Mouse (Mus musculus) A20 (cell line): Measurements from ENCODE around the gene Raf1.
A peak's percentile ranks its signal among the peaks of the same experiment; 100 is the strongest.

Experiments used
- DNase-seq: peaks from one replicate; pipeline ENCODE4 v3.0.0-alpha.2; 2011; ENCODE audit warnings: low read depth, low spot score

Raf1 gene

DNA sequence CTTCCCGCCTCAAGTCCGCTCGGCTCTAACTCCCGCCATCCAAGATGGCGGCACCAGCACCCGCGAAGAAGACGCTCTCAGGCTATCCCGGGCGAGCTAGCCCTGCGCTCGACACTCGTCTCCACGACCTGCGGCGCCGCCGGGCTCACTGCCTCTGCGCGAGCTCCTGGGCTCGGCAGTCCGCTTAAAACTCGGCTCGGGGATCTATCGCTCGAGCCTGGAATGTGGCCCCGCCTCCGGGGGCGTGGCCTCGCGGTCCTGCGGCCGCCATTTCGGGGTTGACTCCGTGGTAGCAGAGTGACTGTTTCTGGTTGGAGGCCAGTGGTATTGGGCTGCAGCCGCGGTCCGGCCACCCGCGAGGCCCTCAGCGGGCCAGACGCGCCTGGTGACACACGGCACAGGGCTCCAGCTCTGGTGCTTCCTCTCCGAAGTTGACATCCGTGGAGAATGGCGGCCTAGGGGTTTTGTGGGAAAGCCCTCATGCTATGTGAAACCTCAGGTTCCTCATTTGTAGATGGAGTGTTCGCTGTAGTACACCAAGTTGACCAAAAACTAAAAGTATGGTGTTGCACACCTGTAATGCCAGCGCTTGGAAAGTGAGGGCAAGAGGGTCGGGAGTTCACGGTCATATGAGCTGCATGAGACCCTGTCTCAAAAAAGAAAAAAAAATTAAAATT is at the start of gene Raf1:
Gene Raf1 (minus strand): TSS at position 184 of the 677 bp plus-strand sequence.
- DNase-seq, result peak; percentile 99

DNA sequence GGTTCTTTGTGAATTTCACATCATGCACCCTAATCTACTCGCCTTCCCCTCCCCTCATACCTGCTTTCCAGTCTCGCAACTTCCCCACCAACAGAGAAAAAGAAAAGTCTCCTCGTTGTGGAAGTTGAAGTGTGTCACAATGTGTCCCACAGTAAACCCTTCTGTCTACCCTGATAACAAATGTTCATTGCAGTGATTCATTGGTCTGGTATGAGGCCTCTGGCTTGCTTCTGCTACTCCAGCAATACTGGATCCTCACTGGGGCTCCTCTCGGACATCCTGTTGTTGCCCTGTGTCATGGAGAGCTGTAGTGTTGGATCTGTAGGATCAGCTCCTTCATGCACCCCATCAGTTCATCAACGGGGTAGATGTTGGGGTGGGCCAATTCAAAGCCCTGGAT is 45.8 kb upstream of the Raf1 start:
- no peak for DNase-seq

DNA sequence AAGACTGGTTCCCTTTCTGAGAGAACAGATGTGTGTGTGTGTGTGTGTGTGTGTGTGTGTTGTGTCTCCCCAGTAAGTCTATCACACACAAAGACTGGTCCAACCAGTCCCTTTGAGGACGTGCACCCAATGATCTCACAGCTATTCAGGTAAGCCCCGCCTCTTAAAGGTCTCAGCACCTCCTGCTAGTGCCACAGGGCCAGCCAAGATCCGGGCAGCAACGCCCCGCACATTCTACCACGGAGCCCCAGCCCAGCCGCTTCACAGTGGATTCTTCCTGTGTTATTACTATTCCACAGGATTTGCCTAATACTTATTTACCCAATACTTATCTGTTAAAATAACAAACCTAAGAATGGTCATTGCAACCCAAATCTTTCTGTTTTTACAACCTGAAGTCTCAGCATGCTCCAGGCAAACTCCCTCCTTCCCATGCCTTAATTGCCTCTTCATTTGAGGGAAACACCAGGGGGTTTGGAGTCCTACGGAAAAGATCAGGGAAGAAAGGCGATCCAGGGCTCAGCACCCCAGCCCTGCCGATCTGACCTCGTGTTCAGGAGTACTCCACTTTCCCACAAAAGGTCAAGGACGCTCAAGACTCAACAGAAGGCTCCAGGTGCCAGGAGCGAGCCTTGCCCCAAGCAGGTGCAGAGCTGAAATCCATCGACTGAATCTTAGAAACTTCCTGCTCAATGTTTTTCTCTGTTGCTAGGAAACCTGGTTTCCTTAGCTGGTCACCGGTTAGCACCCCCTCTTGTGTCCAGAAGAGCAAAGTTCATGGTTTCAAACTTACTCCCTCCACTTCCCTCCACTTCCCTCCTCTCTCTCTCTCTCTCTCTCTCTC is 41.5 kb upstream of the Raf1 start:
- peak; percentile 92 for DNase-seq

DNA sequence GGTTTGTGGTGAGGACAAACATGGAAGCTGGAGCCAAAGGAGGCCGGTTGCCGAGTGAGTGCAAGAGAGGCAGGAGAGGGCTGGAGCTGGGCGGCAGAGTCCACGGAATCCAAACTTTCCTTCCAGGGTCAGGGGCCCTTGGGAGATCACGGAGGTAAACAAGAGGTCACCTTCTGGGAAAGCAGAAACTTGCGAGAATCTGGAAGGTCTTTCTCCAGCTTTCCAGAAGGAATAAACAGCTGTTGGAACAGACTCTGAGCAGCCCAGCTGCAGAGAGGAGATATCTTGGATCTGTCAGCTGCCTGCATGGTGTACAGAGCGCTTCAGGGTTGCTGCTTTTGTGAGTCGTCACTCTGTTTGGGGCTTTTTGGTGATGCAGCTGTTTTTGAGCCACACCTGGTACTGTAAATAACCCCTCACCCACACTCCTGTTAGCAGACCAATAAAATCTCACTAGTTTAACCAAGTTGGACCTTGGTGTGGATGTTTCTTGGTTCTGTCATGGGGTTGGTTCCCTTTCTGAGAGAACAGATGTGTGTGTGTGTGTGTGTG is 40.7 kb upstream of the Raf1 start:
- DNase-seq, result peak; percentile 90

DNA sequence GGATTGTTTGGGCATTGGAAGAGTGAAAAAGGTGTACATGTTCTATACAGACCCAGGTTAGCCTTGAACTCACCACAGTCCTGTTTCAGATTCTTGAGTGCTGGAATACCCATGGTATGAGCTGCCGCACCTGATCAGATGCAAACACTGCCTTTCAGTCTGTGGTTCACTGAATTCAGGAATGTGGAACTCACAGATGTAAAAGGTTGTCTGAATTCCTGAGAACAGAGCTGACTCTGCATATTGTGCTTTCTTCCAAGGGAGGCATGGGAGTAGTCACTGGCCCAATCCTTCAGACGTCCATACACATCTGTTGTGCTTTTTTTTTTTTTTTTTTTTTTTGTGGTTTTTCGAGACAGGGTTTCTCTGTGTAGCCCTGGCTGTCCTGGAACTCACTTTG is 34.8 kb upstream of the Raf1 start:
- no peak for DNase-seq

DNA sequence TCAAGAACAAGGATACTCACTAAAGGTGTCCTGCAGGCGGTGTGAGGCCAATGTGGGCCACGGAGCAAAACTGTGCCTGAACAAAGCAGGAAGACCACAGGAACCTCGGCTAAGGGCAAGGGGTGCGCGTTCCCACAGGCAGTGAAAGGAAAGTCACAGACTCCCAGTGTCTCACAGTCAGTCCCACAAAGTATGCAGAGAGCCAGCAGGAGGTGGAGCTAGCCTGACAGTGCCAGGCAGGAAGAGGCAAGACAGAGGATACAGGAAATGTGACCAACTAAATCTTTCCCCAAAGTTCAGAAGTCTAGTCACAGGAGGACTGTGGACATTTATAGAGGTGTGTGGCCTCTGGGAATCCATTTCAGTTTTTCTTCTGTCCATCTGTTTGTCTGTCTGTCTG is 26.5 kb upstream of the Raf1 start:
- DNase-seq, result no peak

DNA sequence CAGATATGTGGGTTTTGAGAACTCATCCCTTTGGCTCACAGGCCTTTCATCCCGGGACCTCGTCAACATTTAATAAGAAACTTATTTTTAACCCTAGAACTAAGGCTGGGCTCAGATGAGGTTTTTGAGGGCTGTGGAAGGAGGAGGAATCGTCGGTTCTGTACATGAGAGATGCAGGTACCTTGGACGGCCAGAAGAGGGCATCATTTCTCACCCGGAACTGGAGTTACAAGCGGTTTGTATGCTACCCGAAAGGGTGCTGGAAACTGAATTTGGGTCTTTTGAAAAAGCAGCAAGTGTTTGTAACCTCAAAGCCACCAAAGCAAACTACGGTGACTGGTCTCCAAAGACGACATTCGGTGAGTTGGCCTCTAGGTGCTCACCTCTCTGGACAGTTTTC is 24.9 kb upstream of the Raf1 start:
- DNase-seq, result peak; percentile 59

DNA sequence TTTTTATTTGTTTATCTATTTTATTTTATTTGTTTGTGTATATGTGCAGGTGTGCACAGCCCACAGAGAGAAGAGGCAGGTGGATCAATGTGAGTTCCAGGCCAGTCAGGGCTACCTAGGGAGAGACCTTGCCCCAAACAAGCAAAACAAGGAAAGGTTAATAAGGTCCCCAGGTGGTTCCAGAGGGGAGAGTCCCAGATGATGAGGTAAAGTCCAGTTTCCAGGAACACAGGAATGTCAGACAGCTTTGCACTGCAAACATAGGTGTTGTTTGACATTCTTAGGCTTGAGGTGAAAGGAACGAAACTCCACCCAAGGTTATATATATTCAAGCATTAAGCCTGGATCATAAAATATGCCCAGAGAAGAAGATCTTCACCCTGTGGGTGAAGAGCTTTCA is 24.3 kb upstream of the Raf1 start:
- no peak for DNase-seq

DNA sequence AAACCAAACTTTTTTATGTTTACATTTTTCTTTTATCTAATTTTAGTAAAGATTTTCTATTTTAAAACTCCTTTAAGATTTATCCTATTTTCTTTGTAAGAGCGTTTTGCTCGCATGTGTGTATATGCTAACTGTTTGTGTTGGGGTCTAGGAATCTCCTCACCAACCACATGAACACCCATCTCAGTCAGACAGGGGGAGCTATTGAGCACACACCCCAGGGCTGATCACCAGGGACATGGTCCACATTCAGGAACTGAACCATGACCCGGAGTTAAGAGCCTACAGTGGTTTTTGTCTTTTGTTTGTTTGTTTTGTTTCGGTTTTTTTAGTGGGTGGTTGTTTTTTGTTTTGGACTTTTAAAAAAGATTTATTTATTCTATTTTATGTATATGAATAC is 22.3 kb upstream of the Raf1 start:
- peak; percentile 70 for DNase-seq

DNA sequence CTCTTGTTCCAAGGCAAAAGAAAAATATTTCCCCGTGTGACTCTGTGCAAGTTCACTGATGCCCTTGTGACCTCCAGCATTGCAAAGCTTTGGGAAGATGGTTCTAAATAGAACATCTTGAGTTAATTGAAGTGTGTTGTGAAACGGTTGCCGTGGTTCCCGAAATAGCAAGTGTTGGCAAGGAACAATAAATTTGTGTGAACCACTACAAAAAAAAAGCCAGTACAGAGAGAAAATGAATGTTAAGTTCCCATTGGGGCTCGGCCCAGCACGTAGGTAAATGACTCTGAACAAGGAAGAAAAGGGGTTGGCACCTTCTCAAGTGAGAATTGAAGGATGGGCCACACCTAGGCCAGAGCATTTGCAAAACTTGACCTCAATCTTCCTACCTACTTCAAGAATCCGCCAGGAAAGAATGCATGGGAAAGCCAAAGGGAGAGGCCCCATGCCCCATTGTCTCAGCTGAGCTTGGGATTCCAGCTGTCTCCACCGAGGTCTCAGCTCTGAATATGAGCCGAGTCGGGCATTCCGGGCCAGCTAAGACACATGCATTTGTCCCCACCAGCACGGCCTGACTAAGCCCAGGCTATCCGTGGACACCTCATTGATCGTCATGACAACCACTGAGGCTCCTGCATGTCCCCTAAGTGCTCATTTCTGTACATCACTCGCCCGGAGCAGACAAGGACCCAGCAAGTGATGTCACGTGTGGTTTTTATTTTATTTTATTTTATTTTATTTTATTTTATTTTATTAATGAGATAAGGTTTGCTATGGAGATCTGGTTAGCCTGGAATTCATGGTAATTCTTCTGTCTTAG is 21.5 kb upstream of the Raf1 start:
- DNase-seq, result no peak

DNA sequence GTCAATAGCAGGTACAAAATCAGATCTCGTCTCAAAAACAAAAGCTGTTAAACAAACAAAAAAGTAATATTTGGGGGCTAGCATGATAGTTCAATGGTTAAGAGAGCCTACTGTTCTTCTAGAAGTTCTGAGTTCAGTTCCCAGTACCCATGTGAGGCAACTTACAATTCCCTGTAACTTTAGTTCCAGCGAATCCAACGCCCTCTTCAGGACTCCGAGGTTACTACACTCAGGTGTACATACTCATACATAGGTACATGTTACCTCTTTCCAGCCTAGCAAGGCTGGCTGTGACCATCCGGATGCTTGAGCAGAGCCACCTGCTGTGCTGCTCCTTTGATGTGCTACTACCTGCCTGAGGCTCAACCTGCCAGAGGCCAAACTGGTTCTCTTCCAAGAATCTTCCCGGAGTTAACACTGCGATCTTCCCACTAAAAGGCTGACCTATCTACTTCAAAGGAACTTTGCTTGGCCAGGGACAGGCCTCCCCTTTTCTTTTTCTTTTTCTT is 20.3 kb upstream of the Raf1 start:
- DNase-seq, result no peak

DNA sequence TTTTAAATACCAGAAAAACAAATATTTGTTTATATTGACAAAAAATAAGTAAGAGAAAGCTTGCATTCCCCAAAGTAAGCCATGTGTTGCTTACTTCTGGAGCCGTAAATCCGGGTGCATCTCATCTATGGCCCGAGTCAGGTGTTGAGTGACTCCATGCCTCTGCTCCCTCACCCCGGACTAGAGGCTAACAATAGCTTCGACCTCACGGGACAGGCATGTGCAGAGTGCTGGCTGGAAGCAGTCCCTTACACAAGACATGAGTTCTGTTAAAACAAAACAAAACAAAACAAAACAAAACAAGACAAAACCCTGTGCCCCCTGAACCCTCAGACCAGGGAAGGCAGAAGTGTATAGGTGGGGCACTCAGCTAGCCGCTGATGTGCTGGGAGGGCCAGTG is 18.7 kb upstream of the Raf1 start:
- no peak for DNase-seq

DNA sequence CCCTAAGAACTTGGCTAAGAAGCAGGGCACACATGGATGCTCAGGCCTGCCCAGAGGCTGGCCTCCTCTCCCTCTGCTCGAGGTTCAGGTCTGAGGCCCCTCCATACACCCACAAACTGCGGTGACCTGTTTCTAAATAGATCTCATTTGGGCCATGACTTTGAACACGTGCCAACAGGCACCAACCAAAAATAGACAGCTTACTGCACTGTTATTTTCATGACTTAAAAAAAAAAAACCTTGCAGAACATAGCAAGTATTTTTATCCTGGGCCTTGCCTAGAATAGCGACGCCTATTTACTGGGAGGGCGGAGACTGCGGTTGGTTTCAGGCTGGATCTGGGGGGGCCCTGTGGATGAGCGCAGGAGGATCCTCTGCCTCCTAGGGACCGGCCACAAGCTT is 18.0 kb upstream of the Raf1 start:
- peak; percentile 77 for DNase-seq

DNA sequence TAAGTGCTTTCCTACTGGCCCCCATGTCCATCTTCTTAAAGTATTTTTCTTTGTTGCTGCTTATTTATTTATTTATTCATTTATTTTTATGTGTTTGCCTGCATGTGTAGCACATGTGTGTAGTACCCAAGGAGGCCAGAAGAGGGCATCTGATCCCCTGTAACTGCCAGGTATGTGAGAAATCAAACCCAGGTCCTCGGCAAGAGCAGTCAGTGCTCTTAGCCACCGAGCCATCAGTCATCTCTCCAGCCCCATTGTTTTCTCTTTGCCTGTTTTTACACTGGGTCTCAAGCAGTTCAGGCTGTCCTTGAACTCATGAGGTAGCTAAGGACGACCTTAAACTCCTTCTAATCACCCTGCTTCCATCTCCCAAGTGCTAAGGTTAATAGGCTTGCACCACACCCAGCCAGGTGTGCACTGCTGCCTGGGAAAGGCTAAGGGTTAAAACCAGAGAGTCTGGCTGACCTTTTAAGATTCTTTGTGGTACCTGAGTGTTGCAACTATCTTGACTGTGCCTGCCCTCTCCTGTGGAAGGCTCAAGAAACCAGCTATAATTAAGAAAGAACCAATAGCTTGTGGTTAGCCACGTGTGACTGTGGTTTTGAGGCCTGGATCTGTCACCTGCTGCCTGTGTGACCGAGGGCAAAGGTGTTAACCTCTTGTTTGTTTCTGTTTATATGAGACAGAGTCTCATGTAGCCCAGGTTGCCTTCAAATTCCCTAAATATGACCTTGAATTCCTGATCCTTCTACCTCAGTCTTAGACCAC is 16.7 kb upstream of the Raf1 start:
- peak; percentile 81 for DNase-seq

DNA sequence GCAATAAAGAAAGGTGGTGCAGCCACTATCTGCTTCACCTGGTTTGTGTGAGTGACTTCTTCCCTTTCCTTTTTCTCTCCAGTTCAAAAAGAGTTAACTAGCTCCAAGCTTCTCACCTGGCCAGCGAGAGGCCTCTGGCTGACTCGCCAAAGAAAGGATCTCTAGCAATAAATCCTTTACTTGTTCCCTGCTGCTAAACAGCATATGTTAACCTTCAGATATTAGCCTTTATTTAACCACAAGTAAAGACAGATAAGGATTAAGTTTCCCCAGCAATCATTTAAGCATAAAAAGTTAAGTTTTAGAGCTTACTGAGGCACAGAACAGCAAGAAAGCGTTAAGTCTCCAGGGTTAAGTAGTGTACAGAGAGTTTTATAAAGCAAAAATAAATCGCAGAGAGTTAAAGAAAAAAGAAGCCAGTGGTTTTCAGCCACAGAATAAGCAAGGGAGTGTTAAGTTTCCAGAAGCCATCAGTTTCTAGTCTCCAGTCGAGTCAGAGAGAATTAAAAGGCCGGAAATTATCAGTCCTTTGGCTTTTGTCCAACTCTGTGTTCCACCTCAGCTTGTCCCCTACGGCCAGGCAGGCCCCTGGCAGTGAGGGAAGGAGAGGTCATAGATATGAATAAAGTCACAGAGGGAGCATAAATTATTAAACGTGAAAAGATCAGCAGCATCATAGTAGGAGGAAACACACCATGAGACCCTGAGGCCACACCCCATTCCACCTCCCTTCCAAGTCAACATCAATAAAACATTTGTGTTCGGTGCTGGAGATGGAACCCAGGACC is 15.9 kb upstream of the Raf1 start:
- no peak for DNase-seq

DNA sequence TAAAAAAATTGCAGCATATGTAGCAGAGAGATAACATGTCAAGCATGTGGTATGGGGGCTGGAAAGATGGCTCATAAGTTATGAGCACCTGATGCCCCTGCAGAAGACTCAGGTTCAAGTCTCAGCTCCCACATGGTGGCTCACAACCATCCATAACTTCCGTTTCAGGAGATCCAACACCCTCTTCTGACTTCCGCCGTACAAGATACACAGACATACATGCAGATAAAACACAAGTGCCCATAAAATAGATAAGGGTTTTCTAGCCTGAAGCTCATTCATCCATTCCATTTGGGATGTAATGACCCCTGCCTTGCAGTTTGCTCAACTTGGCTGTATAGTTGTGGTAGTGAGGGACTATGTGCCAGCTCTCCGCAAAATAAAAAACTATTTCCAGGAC is 13.7 kb upstream of the Raf1 start:
- no peak for DNase-seq

DNA sequence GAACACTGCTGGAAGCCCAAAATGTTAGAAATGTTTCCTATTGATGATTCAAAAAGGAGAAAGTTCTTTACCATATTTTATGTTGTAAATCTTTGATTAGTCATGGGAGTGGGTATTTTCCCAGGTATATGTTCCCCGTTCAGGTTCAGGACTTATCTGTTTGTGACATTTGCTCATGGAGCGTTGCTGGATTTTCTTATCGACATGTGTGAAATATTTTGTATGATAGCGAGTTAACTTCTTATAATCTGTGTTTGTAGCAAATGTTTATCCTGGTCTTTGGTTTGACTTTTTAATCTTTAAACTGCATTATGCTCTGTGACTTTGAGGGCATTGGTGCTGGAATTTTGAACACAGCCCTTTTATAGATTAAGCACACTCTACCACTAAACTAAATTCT is 12.2 kb upstream of the Raf1 start:
- no peak for DNase-seq

DNA sequence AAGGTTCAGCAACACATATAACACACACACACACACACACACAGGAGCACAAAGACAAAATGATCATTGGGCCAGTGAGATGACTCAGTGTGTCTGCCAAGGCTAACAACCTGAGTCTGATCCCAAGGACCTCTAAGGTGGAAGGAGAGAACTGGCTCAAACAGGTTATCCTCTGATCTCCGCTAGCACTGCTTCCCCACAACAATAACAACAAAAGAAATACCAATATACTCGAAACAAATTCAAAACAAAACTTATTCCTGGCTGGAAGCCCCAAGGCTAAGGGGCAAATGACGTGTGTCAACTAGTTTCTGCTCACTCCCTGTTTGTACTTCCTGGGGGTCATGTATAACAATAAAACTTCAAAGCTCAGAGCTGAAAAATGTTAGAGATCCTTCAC is 11.3 kb upstream of the Raf1 start:
- no peak for DNase-seq

DNA sequence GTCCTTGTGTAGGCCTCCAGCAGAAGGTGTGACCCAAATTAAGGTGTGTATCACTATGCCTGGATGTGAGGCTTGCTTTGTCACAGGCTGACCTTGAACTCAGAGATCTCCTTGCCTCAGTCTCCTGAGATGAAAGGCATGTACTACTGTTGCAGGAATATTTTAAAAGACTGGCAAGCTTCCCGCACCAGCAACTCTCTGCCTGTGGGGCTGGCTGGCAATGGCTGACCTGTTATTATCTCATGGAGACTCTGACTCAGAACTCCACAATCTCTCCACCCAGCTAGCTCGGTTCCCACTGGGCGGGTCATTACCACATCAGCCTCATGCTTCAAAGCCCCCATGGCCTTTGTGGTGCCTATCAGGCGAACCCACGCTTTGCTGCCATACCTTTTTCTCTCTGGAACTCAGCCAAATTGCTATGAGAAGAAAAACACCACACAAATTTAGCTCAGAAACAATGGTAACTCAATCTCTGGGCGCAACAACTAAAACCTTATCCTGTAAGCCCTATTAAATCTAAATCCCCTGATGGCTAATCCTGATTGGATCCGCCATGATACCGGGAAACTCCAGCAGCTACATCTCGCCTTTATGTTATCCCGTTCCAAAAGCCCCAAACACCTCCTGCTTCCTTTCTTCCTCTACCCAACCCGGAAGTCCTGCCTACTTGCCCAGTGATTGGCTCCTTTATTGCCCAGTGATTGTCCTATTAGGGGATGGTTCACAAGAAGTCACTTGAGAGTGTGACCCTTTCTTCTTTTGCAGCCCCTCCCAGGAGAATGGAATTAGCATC is 8.6 kb upstream of the Raf1 start:
- no peak for DNase-seq

DNA sequence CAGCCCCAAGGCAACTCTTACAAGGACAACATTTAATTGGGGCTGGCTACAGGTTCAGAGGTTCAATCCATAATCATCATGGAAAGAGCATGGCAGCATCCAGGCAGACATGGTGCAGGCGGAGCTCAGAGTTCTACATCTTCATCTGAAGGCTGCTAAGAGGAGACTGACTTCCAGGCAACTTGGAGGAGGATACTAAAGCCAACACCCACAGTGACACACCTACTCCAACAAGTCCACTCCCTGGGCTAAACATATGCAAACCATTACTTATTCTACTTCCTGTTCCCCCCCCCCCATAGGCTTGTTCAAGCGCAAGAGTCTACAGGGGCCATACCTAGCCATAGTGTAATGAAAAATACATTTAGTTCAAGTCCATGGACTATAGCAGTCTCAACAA is 7.8 kb upstream of the Raf1 start:
- DNase-seq, result no peak
